Mouse (Mus musculus) heart, embryonic 13.5 days (tissue): ENCODE measurements around the gene Slc47a2. TPM values are rescaled to one million over a fixed set of nuclear protein-coding genes. Genes with fewer than 3 reads are reported as not detected.
A peak's percentile ranks its signal among the peaks of the same experiment; 100 is the strongest.

Source experiments
- ATAC-seq: fragments of 200-750 bp; cut with Nextera tagmentation; 2 replicates; pipeline ENCODE4 v1.8.0; 2017; ENCODE audit warnings: moderate TSS enrichment; ENCODE audit not compliant: insufficient number of reproducible peaks, low FRiP score, low TSS enrichment; ENCODE audit errors: extremely low read depth
- H3K27ac ChIP-seq: fragments of 300-500 bp; sonication (generic); replicated peaks from 2 replicates; pipeline ENCODE4 v1.5.1; 2015; ENCODE audit warnings: moderate library complexity, mild to moderate bottlenecking, inconsistent platforms
- H3K27me3 ChIP-seq: fragments of 300-500 bp; sonication (generic); replicated peaks from 2 replicates; pipeline ENCODE4 v1.6.1; 2015; ENCODE audit warnings: mild to moderate bottlenecking, inconsistent platforms
- H3K36me3 ChIP-seq: fragments of 300-500 bp; sonication (generic); 2 replicates; pipeline ENCODE4 v1.6.1; 2015; ENCODE audit warnings: mild to moderate bottlenecking, inconsistent platforms
- H3K4me1 ChIP-seq: fragments of 300-500 bp; sonication (generic); 2 replicates; pipeline ENCODE4 v1.6.1; 2015; ENCODE audit warnings: inconsistent platforms
- H3K4me2 ChIP-seq: fragments of 300-500 bp; sonication (generic); 2 replicates; pipeline ENCODE4 v1.6.1; 2015; ENCODE audit warnings: inconsistent platforms, mild to moderate bottlenecking, moderate library complexity
- H3K4me3 ChIP-seq: fragments of 300-500 bp; sonication (generic); 2 replicates; pipeline ENCODE4 v1.5.1; 2015; ENCODE audit warnings: moderate library complexity, mild to moderate bottlenecking, inconsistent platforms
- H3K9ac ChIP-seq: fragments of 300-500 bp; sonication (generic); 2 replicates; pipeline ENCODE4 v1.6.1; 2015; ENCODE audit warnings: inconsistent platforms, mild to moderate bottlenecking, moderate library complexity
- H3K9me3 ChIP-seq: fragments of 300-500 bp; sonication (generic); 2 replicates; pipeline ENCODE4 v1.6.1; 2016; ENCODE audit warnings: inconsistent platforms
- WGBS: fragments of 180-500 bp; shearing (Covaris S2); methylation state at CpG from one replicate; pipeline ENCODE4 v1.1.7; 2015; ENCODE audit warnings: mixed read lengths; 5-methylcytosine and 5-hydroxymethylcytosine counted together
- polyA plus RNA-seq: library from polyadenylated mRNA; unstranded; fragments of >200 nt; fragmentation: Nextera tagmentation; extraction: Ambion mirVana; gene quantifications from 2 replicates; pipeline ENCODE4 v1.2.1, GENCODE M21; 2015

Gene Slc47a2
- polyA plus RNA-seq = 0.06 TPM in 1 of 2 replicates, not detected in the other

- H3K27me3 ChIP-seq = peaks cover 60% of the 10 kb centered on the region
- WGBS = 3% methylated on average over 61 of the region's 61 CpGs
These were observed at the start of gene Slc47a2 for GRCm38 (mm10) chr11:61342505-61343420. Gene Slc47a2 (minus strand): TSS chr11:61342860.

GRCm38 (mm10) chr11:61388936-61389335 lies 46.3 kb upstream of the Slc47a2 start:
- Histone ChIP-seq H3K4me1 (no peaks in the 10 kb centered on the region), H3K9ac (no peak overlapping the region), H3K27me3 (no peaks in the 10 kb centered on the region), H3K4me2 (no peak overlapping the region), H3K9me3 (peaks cover 4% of the 10 kb centered on the region; the same call in 1 of the 2 replicates), H3K4me3 (no peak overlapping the region), H3K27ac (no peak overlapping the region), H3K36me3 (no peaks in the 10 kb centered on the region)
- whole genome bisulfite sequencing = 78% methylated on average over 4 of the region's 4 CpGs
- no peak for ATAC-seq

More at GRCm38 (mm10) chr11:61342505-61343420, at the start of gene Slc47a2:
- no peaks in the 10 kb centered on the region for H3K9me3 ChIP-seq
- no peak for ATAC-seq
- peak within 1 kb of the TSS; percentile 74 for H3K9ac ChIP-seq
- H3K4me3 ChIP-seq = peak within 1 kb of the TSS; percentile 52
- H3K27ac ChIP-seq = no peak within 1 kb of the TSS
- peaks cover 12% of the 10 kb centered on the region for H3K4me1 ChIP-seq
- peak within 1 kb of the TSS; percentile 83 for H3K4me2 ChIP-seq
- no peaks in the 10 kb centered on the region for H3K36me3 ChIP-seq

GRCm38 (mm10) chr11:61388012-61388411 lies 45.4 kb upstream of the Slc47a2 start:
- ATAC-seq = no peak
- Histone ChIP-seq H3K9me3 (peaks cover 4% of the 10 kb centered on the region; the same call in 1 of the 2 replicates), H3K4me3 (no peak overlapping the region), H3K4me2 (no peak overlapping the region), H3K4me1 (no peaks in the 10 kb centered on the region), H3K9ac (no peak overlapping the region), H3K36me3 (no peaks in the 10 kb centered on the region), H3K27ac (no peak overlapping the region), H3K27me3 (no peaks in the 10 kb centered on the region)
- 57% methylated on average over 6 of the region's 6 CpGs for WGBS

GRCm38 (mm10) chr11:61387233-61387632 lies 44.6 kb upstream of the Slc47a2 start:
- Histone ChIP-seq H3K36me3 (no peaks in the 10 kb centered on the region), H3K4me1 (no peaks in the 10 kb centered on the region), H3K27me3 (no peaks in the 10 kb centered on the region), H3K9me3 (peaks cover 4% of the 10 kb centered on the region; the same call in 1 of the 2 replicates), H3K4me2 (no peak overlapping the region), H3K27ac (no peak overlapping the region), H3K4me3 (no peak overlapping the region), H3K9ac (no peak overlapping the region)
- ATAC-seq = no peak
- 62% methylated on average over 6 of the region's 6 CpGs for WGBS

- Histone ChIP-seq H3K4me1 (no peaks in the 10 kb centered on the region), H3K4me3 (no peak overlapping the region), H3K27ac (no peak overlapping the region), H3K4me2 (no peak overlapping the region), H3K9ac (no peak overlapping the region), H3K36me3 (no peaks in the 10 kb centered on the region), H3K27me3 (peaks cover 1% of the 10 kb centered on the region; the same call in 1 of the 2 replicates), H3K9me3 (0 out of 2 replicates have a peak, but pooled peaks cover 3% of the 10 kb centered on the region)
- WGBS = 47% methylated on average over 4 of the region's 4 CpGs
- ATAC-seq = no peak
These were observed 43.1 kb upstream of the Slc47a2 start for GRCm38 (mm10) chr11:61385725-61386124.

GRCm38 (mm10) chr11:61381272-61381671 lies 38.6 kb upstream of the Slc47a2 start:
- Histone ChIP-seq H3K9ac (no peak overlapping the region), H3K4me3 (no peak overlapping the region), H3K4me2 (no peak overlapping the region), H3K9me3 (0 out of 2 replicates have a peak, but pooled peaks cover 3% of the 10 kb centered on the region), H3K27ac (no peak overlapping the region), H3K27me3 (peaks cover 45% of the 10 kb centered on the region), H3K36me3 (no peaks in the 10 kb centered on the region), H3K4me1 (peaks cover 13% of the 10 kb centered on the region)
- WGBS = 84% methylated on average over 1 of the region's 1 CpGs
- no peak for ATAC-seq

- WGBS = 71% methylated on average over 4 of the region's 4 CpGs
- Histone ChIP-seq H3K27ac (no peak overlapping the region), H3K9me3 (0 out of 2 replicates have a peak, but pooled peaks cover 3% of the 10 kb centered on the region), H3K36me3 (no peaks in the 10 kb centered on the region), H3K9ac (no peak overlapping the region), H3K27me3 (peaks cover 59% of the 10 kb centered on the region), H3K4me3 (no peak overlapping the region), H3K4me1 (peaks cover 13% of the 10 kb centered on the region), H3K4me2 (no peak overlapping the region)
- no peak for ATAC-seq
These were observed 36.0 kb upstream of the Slc47a2 start for GRCm38 (mm10) chr11:61378651-61379050.

- H3K4me1 ChIP-seq = peaks cover 13% of the 10 kb centered on the region
- H3K4me3 ChIP-seq = peak within 1 kb of the TSS; percentile 47
- H3K9ac ChIP-seq = peak within 1 kb of the TSS; percentile 76
- no peaks in the 10 kb centered on the region for H3K36me3 ChIP-seq
- H3K9me3 ChIP-seq = 0 out of 2 replicates have a peak, but pooled peaks cover 3% of the 10 kb centered on the region
- H3K4me2 ChIP-seq = peak within 1 kb of the TSS; percentile 73
- WGBS = 15% methylated on average over 39 of the region's 39 CpGs
- H3K27ac ChIP-seq = no peak within 1 kb of the TSS
- peak; percentile 55; the same call in 1 of the 2 replicates for ATAC-seq
- H3K27me3 ChIP-seq = peaks cover 65% of the 10 kb centered on the region
These were observed 35.4 kb upstream of the Slc47a2 start, which contains the start of gene Slc47a1 for GRCm38 (mm10) chr11:61377881-61378613. Gene Slc47a1 (minus strand): TSS chr11:61378345.

- ATAC-seq = no peak
- Histone ChIP-seq H3K4me3 (no peak overlapping the region), H3K9me3 (no peaks in the 10 kb centered on the region), H3K27me3 (peaks cover 16% of the 10 kb centered on the region), H3K4me2 (no peak overlapping the region), H3K4me1 (peaks cover 45% of the 10 kb centered on the region), H3K9ac (no peak overlapping the region), H3K27ac (no peak overlapping the region), H3K36me3 (no peaks in the 10 kb centered on the region)
- 91% methylated on average over 2 of the region's 2 CpGs for WGBS
These were observed 26.0 kb upstream of the Slc47a2 start for GRCm38 (mm10) chr11:61368668-61369067.

GRCm38 (mm10) chr11:61366517-61367273 lies 24.0 kb upstream of the Slc47a2 start:
- H3K27me3 ChIP-seq = peaks cover 4% of the 10 kb centered on the region
- peak overlapping the region; percentile 99 for H3K27ac ChIP-seq
- peak overlapping the region; percentile 61 for H3K4me2 ChIP-seq
- WGBS = 17% methylated on average over 9 of the region's 9 CpGs
- no peaks in the 10 kb centered on the region for H3K36me3 ChIP-seq
- H3K4me3 ChIP-seq = peak overlapping the region; percentile 29
- H3K9ac ChIP-seq = peak overlapping the region; percentile 74
- peak; percentile 76; the same call in 1 of the 2 replicates for ATAC-seq
- H3K9me3 ChIP-seq = no peaks in the 10 kb centered on the region
- peaks cover 48% of the 10 kb centered on the region for H3K4me1 ChIP-seq
